Mouse (Mus musculus) embryo, embryonic 10 days (tissue): ENCODE data around the gene Sun3.
A peak's percentile ranks its signal among the peaks of the same experiment; 100 is the strongest.

Source experiments
- DNase-seq: peaks from one replicate; pipeline ENCODE4 v3.0.0-alpha.2; 2015; ENCODE audit warnings: low spot score

The Sun3 gene

DNA sequence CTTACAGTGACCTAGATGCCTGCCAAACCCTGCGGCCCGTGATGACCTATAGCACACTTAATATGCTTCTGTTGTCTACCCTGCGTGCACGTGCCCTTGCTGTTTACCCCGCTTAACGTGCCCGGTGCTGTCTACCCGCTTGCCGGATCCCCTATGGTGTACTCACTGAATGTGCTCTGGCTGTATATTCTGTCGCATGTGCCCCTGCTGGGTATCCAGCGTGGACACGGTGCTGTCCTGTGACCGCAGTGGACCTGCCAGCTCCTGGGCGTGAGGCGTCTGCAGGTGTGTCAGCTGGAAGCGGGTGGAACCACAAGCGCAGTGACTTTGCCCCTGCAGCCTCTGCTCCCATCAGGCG lies at the start of gene Sun3:
Gene Sun3 (minus strand): TSS at position 289 of the 358 bp plus-strand sequence.
- DNase-seq = no peak

- DNase-seq = no peak
Measured at GRCm38 (mm10) chr11:9076444-9076843, 27.7 kb upstream of the Sun3 start.

GRCm38 (mm10) chr11:9060484-9060883 lies 11.7 kb upstream of the Sun3 start:
- DNase-seq = no peak

GRCm38 (mm10) chr11:9060029-9060428 lies 11.2 kb upstream of the Sun3 start:
- no peak for DNase-seq

- no peak for DNase-seq
Measured at GRCm38 (mm10) chr11:9057711-9058110, 8.9 kb upstream of the Sun3 start.

DNA sequence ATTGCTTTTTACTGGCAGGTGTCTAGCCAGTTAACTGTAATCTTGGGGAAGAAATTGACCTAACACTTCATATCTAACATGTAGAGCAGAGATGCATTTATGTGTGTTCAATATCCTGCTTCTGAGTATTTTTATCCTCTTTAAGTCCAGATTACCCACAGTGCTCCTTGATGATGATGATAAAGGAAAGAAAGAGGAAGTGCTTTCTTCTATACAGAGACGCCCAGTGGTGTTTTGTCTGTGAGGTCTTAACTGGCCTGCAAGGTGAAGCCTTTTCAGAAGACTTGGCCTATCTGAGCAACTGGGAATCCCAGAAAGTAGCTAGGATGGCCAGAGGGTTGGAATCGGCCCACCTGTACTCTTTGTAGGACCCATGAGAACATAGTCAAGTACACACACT lies 8.1 kb upstream of the Sun3 start:
- DNase-seq = no peak

- no peak for DNase-seq
Measured at GRCm38 (mm10) chr11:9051895-9052294, 3.1 kb upstream of the Sun3 start.

DNA sequence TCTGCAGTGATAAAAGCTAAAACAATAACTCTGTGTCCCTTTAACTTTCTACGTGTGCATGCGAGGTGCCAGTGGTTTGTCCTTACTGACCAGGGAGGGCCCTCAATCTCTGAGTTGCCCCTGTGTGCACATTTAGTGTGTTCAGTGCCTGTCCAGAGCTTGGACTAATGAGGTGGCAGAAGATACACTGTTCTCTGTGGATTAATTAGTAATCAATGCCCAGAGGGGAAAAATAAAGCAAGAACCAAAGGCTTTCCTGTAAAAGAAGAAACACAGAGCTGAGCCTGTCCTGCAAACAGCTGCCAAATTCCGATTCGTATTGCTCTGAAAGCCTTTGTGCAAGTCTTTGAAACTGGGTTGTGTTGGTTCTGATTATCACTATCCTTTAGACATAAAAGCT lies 1.4 kb upstream of the Sun3 start:
- no peak for DNase-seq

GRCm38 (mm10) chr11:9048011-9048702 lies 634 bp downstream of the Sun3 start, which contains the start of gene Gm11992:
TSS of gene Gm11992 (plus strand) at chr11:9048594.
- peak; percentile 96 for DNase-seq

DNA sequence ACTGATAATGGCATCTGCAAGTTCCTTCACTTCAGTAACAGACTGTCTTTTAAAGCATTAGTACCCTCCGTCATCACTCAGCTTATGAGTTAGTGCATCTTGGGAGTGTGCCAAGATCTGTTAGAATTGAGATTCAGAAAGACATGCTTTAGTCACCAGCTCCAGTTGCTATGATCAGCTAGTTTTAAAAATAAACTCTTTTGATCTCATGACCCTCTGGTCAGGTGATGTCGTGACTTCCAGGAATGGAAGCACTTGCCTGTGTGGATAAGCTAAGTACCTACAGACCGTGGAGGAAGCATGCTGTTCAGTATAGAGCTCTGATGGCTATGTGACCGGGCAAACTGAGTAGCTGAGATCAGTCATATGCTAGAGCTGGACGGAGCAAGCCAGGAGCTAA lies 1.7 kb downstream of the Sun3 start:
- DNase-seq = no peak

DNA sequence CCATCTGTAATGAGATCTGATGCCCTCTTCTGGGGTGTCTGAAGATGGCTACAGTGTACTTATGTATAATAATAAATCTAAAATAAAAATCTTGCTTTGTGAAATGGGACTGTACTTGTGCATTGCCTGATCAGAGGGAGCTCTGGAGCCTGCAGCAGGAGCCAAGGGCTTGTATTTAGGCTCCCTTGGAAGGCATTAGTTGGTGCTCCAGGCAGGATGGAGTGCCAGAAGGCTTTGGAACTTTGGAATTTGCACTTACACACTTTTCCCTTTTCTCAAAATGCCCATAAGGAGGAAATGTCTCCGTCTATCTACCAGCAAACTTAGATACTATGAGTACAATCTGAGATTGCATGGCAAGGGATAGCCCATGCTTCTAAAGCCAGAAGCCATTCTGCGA lies 2.2 kb downstream of the Sun3 start:
- no peak for DNase-seq

GRCm38 (mm10) chr11:9031530-9031929 lies 17.3 kb downstream of the Sun3 start:
- DNase-seq = no peak

GRCm38 (mm10) chr11:9025211-9025610 lies 23.6 kb downstream of the Sun3 start:
- no peak for DNase-seq

DNA sequence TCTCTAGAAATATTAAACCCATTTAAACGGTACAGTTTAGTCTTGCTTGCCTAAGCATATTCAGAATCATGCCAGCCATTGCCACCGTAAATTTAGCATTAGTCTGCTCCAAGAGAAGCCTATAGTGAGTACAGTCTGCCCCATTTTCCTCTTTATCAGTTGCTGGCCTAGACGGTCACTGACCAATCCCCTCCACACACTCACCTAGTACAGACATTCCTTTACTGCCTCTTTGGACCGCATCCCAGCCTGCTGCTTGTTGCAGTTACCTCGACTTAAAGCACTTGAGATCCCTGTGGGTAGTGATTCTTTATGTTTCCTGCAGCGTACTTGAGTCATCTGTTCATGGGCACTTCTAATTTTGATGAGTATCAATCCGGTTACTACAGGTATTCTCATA lies 24.0 kb downstream of the Sun3 start:
- no peak for DNase-seq

DNA sequence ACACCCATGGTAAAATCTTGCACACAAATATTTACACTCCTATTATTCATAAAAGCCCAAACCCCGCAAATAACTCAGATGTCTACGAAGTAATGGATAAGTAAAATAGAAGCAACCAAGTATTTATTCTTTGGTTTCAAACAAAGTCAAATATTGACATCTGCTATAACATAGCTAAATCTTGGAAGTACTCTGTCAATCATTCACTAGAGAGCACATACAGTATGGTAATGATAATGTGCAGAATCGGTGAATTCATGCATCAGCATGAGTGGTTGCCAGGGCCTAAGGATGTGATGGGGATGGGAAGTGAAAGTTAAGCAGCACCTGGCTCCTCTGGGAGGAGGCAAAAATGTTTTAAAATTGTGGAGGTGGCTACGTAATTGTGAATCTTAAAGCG lies 28.6 kb downstream of the Sun3 start:
- no peak for DNase-seq

GRCm38 (mm10) chr11:9018491-9019267 lies 30.1 kb downstream of the Sun3 start:
- no peak for DNase-seq

DNA sequence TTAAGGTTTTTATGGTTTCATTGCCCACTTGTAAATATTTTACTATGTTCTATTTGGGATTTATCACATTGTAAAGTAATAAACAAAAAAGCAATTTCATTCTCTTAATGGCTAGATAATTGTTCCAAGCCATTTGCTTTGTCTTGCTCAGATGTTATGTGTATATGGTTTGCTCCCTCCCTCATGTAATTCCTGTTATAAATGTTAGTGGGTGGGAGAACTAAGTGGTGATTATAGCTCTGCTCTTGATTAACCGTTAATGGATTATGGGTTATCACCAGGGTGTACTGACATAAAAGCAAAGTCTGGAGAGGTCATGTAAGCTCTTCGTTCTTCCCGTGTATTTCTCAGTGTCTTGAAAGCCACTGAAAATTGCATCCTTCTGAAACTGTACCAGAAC lies 34.1 kb downstream of the Sun3 start:
- DNase-seq = no peak

DNA sequence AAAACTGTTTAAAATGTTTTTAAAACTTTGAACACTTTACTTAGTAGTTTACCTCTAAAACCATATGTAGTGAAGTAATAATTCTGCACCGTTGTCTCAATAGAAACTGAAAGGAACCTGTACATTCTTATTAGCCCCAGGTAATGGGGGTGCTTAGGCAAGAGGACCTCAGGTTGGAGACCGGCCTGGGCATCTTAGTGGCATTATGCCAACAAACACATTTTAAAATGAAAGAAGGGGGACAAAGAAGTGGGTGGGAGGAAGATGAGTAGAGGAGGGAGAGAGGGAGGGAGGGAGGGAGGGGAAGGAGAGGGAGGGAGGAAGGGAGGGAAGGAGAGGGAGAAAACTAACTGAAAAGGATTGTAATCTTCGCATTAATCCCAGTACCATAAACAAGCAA lies 37.4 kb downstream of the Sun3 start:
- DNase-seq = peak; percentile 31

GRCm38 (mm10) chr11:9010853-9011339 lies 37.9 kb downstream of the Sun3 start, which contains the start of gene Hus1:
TSS of gene Hus1 (minus strand) at chr11:9011191.
- peak; percentile 88 for DNase-seq

- peak; percentile 70 for DNase-seq
Measured at GRCm38 (mm10) chr11:9010416-9010815, 38.4 kb downstream of the Sun3 start.

DNA sequence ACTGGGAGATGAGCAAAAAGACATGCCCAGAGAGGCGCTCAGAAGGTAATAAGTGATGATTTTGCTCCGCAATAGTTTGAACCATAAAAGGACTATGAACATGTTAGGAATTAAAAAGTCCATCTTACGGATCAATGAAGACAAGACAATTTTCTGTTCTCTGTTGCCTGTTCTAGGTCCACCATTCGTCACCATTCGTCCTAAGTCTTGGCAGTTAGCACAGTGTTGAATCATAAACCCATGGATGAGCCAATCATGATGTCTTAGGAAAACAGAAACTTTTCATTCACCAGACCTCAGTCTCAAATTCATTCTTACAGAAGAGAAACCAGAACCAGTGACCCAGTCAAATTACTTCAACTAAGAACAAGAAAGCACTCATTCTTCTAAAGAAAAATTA lies 40.0 kb downstream of the Sun3 start:
- DNase-seq = no peak

GRCm38 (mm10) chr11:8988084-8988483 lies 60.7 kb downstream of the Sun3 start:
- no peak for DNase-seq

- peak; percentile 22 for DNase-seq
Measured at GRCm38 (mm10) chr11:8986058-8986457, 62.7 kb downstream of the Sun3 start.
